Mouse (Mus musculus) midbrain, embryonic 16.5 days (tissue): ENCODE data around the gene Gcn1l1. TPM values are rescaled to one million over a fixed set of nuclear protein-coding genes. Genes with fewer than 3 reads are reported as not detected.

Experiments used
- ATAC-seq: fragments of 200-750 bp; cut with Nextera tagmentation; 2 replicates; pipeline ENCODE4 v1.8.0; 2017; ENCODE audit warnings: moderate TSS enrichment
- H3K27ac ChIP-seq: fragments of 300-500 bp; sonication (generic); 2 replicates; pipeline ENCODE4 v1.5.1; 2014; ENCODE audit warnings: mild to moderate bottlenecking, low read length, mixed read lengths
- H3K27me3 ChIP-seq: fragments of 300-500 bp; sonication (generic); 2 replicates; pipeline ENCODE4 v1.6.1; 2014; ENCODE audit warnings: low read depth, low read length, mixed read lengths; ENCODE audit not compliant: control insufficient read depth, insufficient read depth
- H3K36me3 ChIP-seq: fragments of 300-500 bp; sonication (generic); 2 replicates; pipeline ENCODE4 v1.6.1; 2014; ENCODE audit warnings: mild to moderate bottlenecking, low read length, moderate library complexity, mixed read lengths; ENCODE audit not compliant: control insufficient read depth, insufficient read depth
- H3K4me1 ChIP-seq: fragments of 300-500 bp; sonication (generic); 2 replicates; pipeline ENCODE4 v1.6.1; 2014; ENCODE audit warnings: mild to moderate bottlenecking, low read length, mixed read lengths; ENCODE audit not compliant: control insufficient read depth, insufficient read depth
- H3K4me2 ChIP-seq: fragments of 300-500 bp; sonication (generic); 2 replicates; pipeline ENCODE4 v1.6.1; 2014; ENCODE audit warnings: mild to moderate bottlenecking, low read length, mixed read lengths
- H3K4me3 ChIP-seq: fragments of 300-500 bp; sonication (generic); 2 replicates; pipeline ENCODE4 v1.5.1; 2014; ENCODE audit warnings: low read depth, mild to moderate bottlenecking, low read length, moderate library complexity, mixed read lengths
- H3K9ac ChIP-seq: fragments of 300-500 bp; sonication (generic); 2 replicates; pipeline ENCODE4 v1.6.1; 2014; ENCODE audit warnings: low read depth, low read length, mixed read lengths
- H3K9me3 ChIP-seq: fragments of 300-500 bp; sonication (generic); replicated peaks from 2 replicates; pipeline ENCODE4 v1.6.1; 2014; ENCODE audit warnings: mild to moderate bottlenecking, low read length, mixed read lengths; ENCODE audit not compliant: control insufficient read depth, poor library complexity, severe bottlenecking
- WGBS: fragments of 180-500 bp; shearing (Covaris S2); extraction: QIAGEN DNeasy Blood & Tissue Kit; methylation state at CpG from one replicate; pipeline ENCODE4 v1.1.7; 2014; 5-methylcytosine and 5-hydroxymethylcytosine counted together
- microRNA-seq: library from miRNA; unstranded; fragments of <30 nt; microRNA quantifications from one replicate; pipeline ENCODE4, GENCODE M21; 2017
- polyA plus RNA-seq: library from polyadenylated mRNA; unstranded; fragments of >200 nt; fragmentation: Nextera tagmentation; extraction: Ambion mirVana; gene quantifications from 2 replicates; pipeline ENCODE4 v1.2.1, GENCODE M21; 2015

Gene Gcn1l1
- polyA plus RNA-seq, 1 experiment from 2014 or later: 45.1 TPM

DNA sequence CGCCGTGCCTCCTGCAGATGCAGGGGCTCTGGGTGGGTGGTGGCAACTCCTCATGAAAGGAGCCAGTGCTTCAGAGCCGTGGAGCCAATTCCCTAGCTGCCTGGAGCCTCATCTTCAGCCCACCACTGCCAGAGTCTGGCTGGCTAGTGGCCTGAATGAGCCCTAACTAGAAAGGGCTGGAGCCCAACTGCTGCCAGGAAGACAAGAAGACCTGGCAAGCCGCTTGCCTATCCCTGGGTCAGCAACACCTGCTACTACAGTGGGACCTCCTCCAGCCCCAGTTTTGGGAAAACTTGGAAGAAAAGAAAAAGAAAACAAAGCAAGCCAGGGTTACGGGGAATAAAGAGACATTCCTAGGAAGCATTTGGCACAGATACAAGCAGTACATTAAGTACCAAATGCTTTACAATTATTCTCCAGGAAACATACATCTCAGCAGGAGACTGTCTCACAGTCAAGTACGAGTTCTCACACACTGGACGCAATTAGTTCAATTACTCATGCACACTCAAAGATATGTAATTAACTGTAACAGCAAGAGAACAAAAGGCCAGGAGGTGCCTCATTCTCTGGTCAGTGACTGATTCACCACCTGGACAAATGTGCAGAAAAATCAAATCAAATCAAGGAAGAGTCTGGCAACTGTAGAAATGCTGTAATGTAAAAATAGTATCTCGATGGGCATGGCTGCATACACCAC lies 101.5 kb downstream of the Gcn1l1 start:
- Histone ChIP-seq H3K36me3 (peaks cover 13% of the 10 kb centered on the region; the same call in 1 of the 2 replicates), H3K9me3 (no peaks in the 10 kb centered on the region), H3K27me3 (no peaks in the 10 kb centered on the region), H3K27ac (no peak overlapping the region), H3K4me1 (no peaks in the 10 kb centered on the region), H3K4me3 (no peak overlapping the region), H3K9ac (no peak overlapping the region), H3K4me2 (no peak overlapping the region)
- 61% methylated on average over 8 of the region's 8 CpGs for WGBS
- ATAC-seq: no peak

DNA sequence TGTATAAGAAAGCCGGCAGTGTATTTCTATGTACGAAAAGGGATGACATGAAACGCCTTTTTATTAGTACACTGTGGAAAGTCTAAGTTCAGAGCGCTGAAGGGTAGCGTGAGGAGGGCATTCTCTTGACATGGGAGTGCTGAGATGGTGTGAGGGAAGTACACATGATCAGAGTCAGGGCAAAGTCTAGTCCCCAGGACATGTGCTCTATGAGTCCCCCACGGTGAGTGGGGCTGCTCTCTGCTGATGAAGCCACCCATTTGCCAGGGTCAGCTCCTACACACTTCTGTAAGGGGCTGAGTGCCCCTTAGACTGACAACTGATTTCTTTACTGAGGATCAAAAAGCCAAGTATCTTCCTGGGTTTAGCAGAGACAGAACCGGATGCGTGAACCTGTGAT lies 102.2 kb downstream of the Gcn1l1 start:
- Histone ChIP-seq H3K9ac (no peak overlapping the region), H3K4me2 (no peak overlapping the region), H3K27ac (no peak overlapping the region), H3K4me1 (no peaks in the 10 kb centered on the region), H3K9me3 (no peaks in the 10 kb centered on the region), H3K4me3 (no peak overlapping the region), H3K36me3 (peaks cover 13% of the 10 kb centered on the region; the same call in 1 of the 2 replicates), H3K27me3 (no peaks in the 10 kb centered on the region)
- no peak for ATAC-seq
- WGBS: 65% methylated on average over 8 of the region's 8 CpGs

DNA sequence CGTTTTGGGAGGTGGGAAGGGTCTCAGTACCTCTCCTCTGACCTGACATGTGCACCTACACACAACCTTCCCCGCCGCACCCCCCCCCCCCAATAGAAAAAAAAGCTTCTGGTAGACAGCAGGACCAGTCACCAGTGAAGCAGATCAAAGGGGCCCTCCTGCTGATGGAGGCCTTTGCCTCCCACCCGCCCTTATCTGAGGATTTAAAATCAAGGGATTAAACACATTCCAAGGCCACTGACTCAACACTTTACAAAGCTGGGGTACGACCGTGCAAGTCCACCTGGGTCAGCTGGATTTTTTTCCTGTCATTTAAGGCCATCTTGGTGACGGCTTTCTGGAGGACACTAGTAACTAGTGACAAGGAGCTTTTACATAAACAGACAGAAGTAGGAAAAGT lies 102.8 kb downstream of the Gcn1l1 start:
- H3K4me3 ChIP-seq: no peak overlapping the region
- ATAC-seq: no peak
- no peak overlapping the region for H3K4me2 ChIP-seq
- H3K4me1 ChIP-seq: no peaks in the 10 kb centered on the region
- H3K9ac ChIP-seq: no peak overlapping the region
- H3K27me3 ChIP-seq: no peaks in the 10 kb centered on the region
- no peak overlapping the region for H3K27ac ChIP-seq
- no peaks in the 10 kb centered on the region for H3K9me3 ChIP-seq
- H3K36me3 ChIP-seq: peaks cover 16% of the 10 kb centered on the region; the same call in 1 of the 2 replicates
- WGBS: 4% methylated on average over 7 of the region's 7 CpGs

DNA sequence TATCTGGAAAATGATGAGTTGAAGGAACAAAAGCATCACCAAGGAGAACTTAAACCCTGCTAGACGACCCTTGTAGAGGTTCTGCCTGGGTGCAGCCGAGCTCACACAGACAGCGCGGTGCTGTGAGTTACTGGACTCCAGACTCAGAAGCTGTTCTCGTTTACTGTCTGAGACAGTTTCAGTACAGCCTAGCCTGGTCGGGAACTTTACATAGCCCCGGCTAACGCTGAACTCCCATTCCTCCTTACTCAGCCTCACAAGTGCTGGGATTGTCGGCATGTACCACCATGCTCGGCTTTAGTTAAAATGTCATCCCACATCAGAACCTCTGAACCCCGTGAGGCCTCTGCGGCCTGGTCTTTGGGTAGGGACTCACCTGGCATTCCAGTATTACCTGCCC lies 103.9 kb downstream of the Gcn1l1 start:
- Histone ChIP-seq H3K4me3 (no peak overlapping the region), H3K4me1 (no peaks in the 10 kb centered on the region), H3K27me3 (no peaks in the 10 kb centered on the region), H3K9me3 (no peaks in the 10 kb centered on the region), H3K4me2 (no peak overlapping the region), H3K9ac (no peak overlapping the region), H3K27ac (no peak overlapping the region), H3K36me3 (peaks cover 16% of the 10 kb centered on the region; the same call in 1 of the 2 replicates)
- WGBS: 74% methylated on average over 12 of the region's 12 CpGs
- ATAC-seq: no peak

- Histone ChIP-seq H3K27ac (no peak overlapping the region), H3K27me3 (no peaks in the 10 kb centered on the region), H3K4me3 (no peak overlapping the region), H3K4me1 (no peaks in the 10 kb centered on the region), H3K9me3 (no peaks in the 10 kb centered on the region), H3K9ac (no peak overlapping the region), H3K36me3 (peaks cover 16% of the 10 kb centered on the region; the same call in 1 of the 2 replicates), H3K4me2 (no peak overlapping the region)
- ATAC-seq: no peak
- WGBS: 90% methylated on average over 11 of the region's 11 CpGs
Measured at GRCm38 (mm10) chr5:115669974-115670373, 104.9 kb downstream of the Gcn1l1 start.

DNA sequence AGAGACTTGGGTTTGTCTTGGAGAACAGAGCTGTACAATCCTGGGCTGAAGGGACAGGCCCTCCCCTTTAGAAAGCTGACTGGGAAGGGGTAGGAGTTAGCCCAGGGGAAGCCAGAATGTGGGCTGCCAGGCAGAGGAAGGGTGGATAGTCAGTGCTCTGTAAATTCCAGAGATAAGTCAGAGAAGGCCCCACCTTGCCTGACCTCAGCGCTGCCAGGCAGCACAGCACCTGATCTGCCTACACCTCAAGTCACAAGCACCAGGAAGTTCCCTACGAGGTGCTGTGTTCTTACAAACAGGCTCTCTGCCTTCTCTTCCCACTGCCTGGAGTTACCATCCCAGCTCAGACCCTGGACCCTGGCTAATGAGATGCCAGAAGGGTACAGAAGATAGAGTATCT lies 105.4 kb downstream of the Gcn1l1 start:
- H3K9ac ChIP-seq: no peak overlapping the region
- no peaks in the 10 kb centered on the region for H3K4me1 ChIP-seq
- H3K36me3 ChIP-seq: peaks cover 15% of the 10 kb centered on the region; the same call in 1 of the 2 replicates
- H3K9me3 ChIP-seq: no peaks in the 10 kb centered on the region
- no peak overlapping the region for H3K4me3 ChIP-seq
- H3K27me3 ChIP-seq: no peaks in the 10 kb centered on the region
- no peak for ATAC-seq
- H3K27ac ChIP-seq: no peak overlapping the region
- 81% methylated on average over 2 of the region's 2 CpGs for WGBS
- no peak overlapping the region for H3K4me2 ChIP-seq

- no peaks in the 10 kb centered on the region for H3K9me3 ChIP-seq
- no peaks in the 10 kb centered on the region for H3K4me1 ChIP-seq
- no peak overlapping the region for H3K9ac ChIP-seq
- ATAC-seq: no peak
- WGBS: 70% methylated on average over 8 of the region's 8 CpGs
- H3K27ac ChIP-seq: no peak overlapping the region
- H3K36me3 ChIP-seq: peaks cover 12% of the 10 kb centered on the region; the same call in 1 of the 2 replicates
- no peak overlapping the region for H3K4me3 ChIP-seq
- H3K27me3 ChIP-seq: no peaks in the 10 kb centered on the region
- H3K4me2 ChIP-seq: no peak overlapping the region
Measured at GRCm38 (mm10) chr5:115671846-115672245, 106.8 kb downstream of the Gcn1l1 start.

Small RNA genes lying within 50 kb of the gene (microRNA-seq; reads per million reads assigned to microRNA genes)
- gene Mir7029: 0.52 reads per million
- not detected for gene Mir7030

Other genes starting within 250 kb of the Gcn1l1 start
- 118 and 132 TPM in 2 replicates for gene Srsf9, start 238.1 kb upstream of the Gcn1l1 start, polyA plus RNA-seq
- 37.8 and 43.5 TPM in 2 replicates for gene Gatc, start 224.1 kb upstream of the Gcn1l1 start, polyA plus RNA-seq
- 47.9 and 52.6 TPM in 2 replicates for gene Triap1, start 224.0 kb upstream of the Gcn1l1 start, polyA plus RNA-seq
- 1,007 and 1,008 TPM in 2 replicates for gene Cox6a1, start 216.3 kb upstream of the Gcn1l1 start, polyA plus RNA-seq
- gene Msi1, start 135.7 kb upstream of the Gcn1l1 start, polyA plus RNA-seq: 47.9 and 53.7 TPM in 2 replicates
- gene Pla2g1b, start 99.0 kb upstream of the Gcn1l1 start, polyA plus RNA-seq: not detected in 2 replicates
- gene Sirt4, start 80.5 kb upstream of the Gcn1l1 start, polyA plus RNA-seq: 32.3 and 32.7 TPM in 2 replicates
- 18.3 and 18.5 TPM in 2 replicates for gene Pxn, start 58.6 kb upstream of the Gcn1l1 start, polyA plus RNA-seq
- gene Rplp0, start 5.8 kb upstream of the Gcn1l1 start, polyA plus RNA-seq: 794 and 826 TPM in 2 replicates
- 16.5 and 18.5 TPM in 2 replicates for gene Rab35, start 66.7 kb downstream of the Gcn1l1 start, polyA plus RNA-seq
- gene Bicdl1, start 166.4 kb downstream of the Gcn1l1 start, polyA plus RNA-seq: 40.2 and 43.4 TPM in 2 replicates